Mouse (Mus musculus) limb, embryonic 11.5 days (tissue): Measurements from ENCODE around the gene Pnkd. TPM values are rescaled to one million over a fixed set of nuclear protein-coding genes. Genes with fewer than 3 reads are reported as not detected.

Experiments used
- ATAC-seq: fragments of 200-750 bp; cut with Nextera tagmentation; 2 replicates; pipeline ENCODE4 v1.8.0; 2017; ENCODE audit warnings: low read depth; ENCODE audit not compliant: insufficient number of reproducible peaks, low FRiP score, low TSS enrichment
- DNase-seq: peaks from one replicate; pipeline ENCODE4 v3.0.0-alpha.2; 2015; ENCODE audit warnings: low spot score
- H3K27ac ChIP-seq: fragments of 300-500 bp; sonication (generic); replicated peaks from 2 replicates; pipeline ENCODE4 v1.5.1; 2014; ENCODE audit warnings: low read depth, mild to moderate bottlenecking, low read length
- H3K27me3 ChIP-seq: fragments of 300-500 bp; sonication (generic); 2 replicates; pipeline ENCODE4 v1.6.1; 2014; ENCODE audit warnings: mild to moderate bottlenecking, low read length, mixed read lengths; ENCODE audit not compliant: control insufficient read depth, insufficient read depth
- H3K36me3 ChIP-seq: fragments of 300-500 bp; sonication (generic); 2 replicates; pipeline ENCODE4 v1.6.1; 2014; ENCODE audit warnings: mild to moderate bottlenecking, low read length, moderate library complexity, mixed read lengths; ENCODE audit not compliant: control insufficient read depth, insufficient read depth
- H3K4me1 ChIP-seq: fragments of 300-500 bp; sonication (generic); 2 replicates; pipeline ENCODE4 v1.6.1; 2014; ENCODE audit warnings: low read length, mixed read lengths; ENCODE audit not compliant: control insufficient read depth, insufficient read depth
- H3K4me2 ChIP-seq: fragments of 300-500 bp; sonication (generic); 2 replicates; pipeline ENCODE4 v1.6.1; 2014; ENCODE audit warnings: low read depth, mild to moderate bottlenecking, moderate library complexity; ENCODE audit not compliant: severe bottlenecking
- H3K4me3 ChIP-seq: fragments of 300-500 bp; sonication (generic); 2 replicates; pipeline ENCODE4 v1.5.1; 2014; ENCODE audit warnings: low read depth, low read length
- H3K9ac ChIP-seq: fragments of 300-500 bp; sonication (generic); 2 replicates; pipeline ENCODE4 v1.6.1; 2014; ENCODE audit warnings: mild to moderate bottlenecking, low read length
- H3K9me3 ChIP-seq: fragments of 300-500 bp; sonication (generic); 2 replicates; pipeline ENCODE4 v1.6.1; 2016; ENCODE audit warnings: low read length; ENCODE audit not compliant: control insufficient read depth
- WGBS: fragments of 180-500 bp; shearing (Covaris S2); extraction: QIAGEN DNeasy Blood & Tissue Kit; methylation state at CpG from one replicate; pipeline ENCODE4 v1.1.7; 2014; 5-methylcytosine and 5-hydroxymethylcytosine counted together
- polyA plus RNA-seq: library from polyadenylated mRNA; unstranded; fragments of >200 nt; fragmentation: Nextera tagmentation; extraction: Ambion mirVana; gene quantifications from 2 replicates; pipeline ENCODE4 v1.2.1, GENCODE M21; 2014

Pnkd gene
- polyA plus RNA-seq, 1 experiment from 2014 or later, result 119 TPM

DNA sequence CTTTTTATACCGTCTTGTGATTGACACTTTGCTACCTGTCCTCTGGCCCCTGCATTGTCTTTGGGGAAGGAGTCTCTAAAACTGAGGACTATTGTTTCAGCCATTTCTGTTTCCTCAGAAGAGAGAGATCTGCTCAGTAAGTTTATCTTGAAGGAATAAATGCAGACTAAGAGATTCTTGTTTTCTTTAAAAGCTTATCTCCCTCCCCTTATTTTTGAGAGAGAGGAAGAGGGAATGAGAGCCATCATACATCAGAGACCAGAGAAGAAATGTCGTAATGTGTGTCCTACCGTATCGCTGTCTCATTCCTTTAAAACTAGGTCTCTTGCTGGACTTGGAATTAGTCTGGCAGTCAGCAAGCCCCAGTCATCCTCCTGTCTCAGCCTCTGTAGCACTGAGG, 43.9 kb upstream of the Pnkd start:
- WGBS, result 88% methylated on average over 4 of the region's 4 CpGs
- Histone ChIP-seq H3K9ac (no peak overlapping the region), H3K4me1 (peaks cover 5% of the 10 kb centered on the region; the same call in 1 of the 2 replicates), H3K4me3 (no peak overlapping the region), H3K27ac (no peak overlapping the region), H3K4me2 (no peak overlapping the region), H3K9me3 (no peaks in the 10 kb centered on the region), H3K27me3 (no peaks in the 10 kb centered on the region), H3K36me3 (peaks cover 2% of the 10 kb centered on the region; the same call in 1 of the 2 replicates)
- DNase-seq, result no peak
- ATAC-seq, result no peak

DNA sequence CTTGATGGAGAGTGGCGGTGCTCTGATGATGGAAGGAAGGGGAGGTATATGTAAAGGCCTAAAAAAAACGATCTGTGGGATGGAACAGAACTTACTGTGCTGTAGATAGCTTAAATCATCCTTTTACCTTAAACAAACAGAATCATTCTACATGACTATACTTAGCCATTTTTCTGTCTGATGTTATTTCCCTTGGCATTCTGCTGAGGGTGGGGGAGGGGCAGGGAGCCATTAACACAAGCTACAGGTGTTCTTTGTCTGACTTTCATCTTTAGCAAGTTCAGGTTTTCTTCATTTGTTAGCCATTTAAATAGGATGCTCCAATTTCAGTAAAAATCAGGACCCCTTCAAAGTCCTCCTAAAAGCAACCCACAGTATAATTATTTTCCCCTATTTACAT, 39.2 kb upstream of the Pnkd start:
- no peak overlapping the region for H3K4me3 ChIP-seq
- no peak overlapping the region for H3K4me2 ChIP-seq
- peaks cover 6% of the 10 kb centered on the region; the same call in 1 of the 2 replicates for H3K36me3 ChIP-seq
- no peak overlapping the region for H3K9ac ChIP-seq
- H3K4me1 ChIP-seq, result no peaks in the 10 kb centered on the region
- H3K27me3 ChIP-seq, result no peaks in the 10 kb centered on the region
- no peak overlapping the region for H3K27ac ChIP-seq
- no peak for DNase-seq
- no peak for ATAC-seq
- H3K9me3 ChIP-seq, result no peaks in the 10 kb centered on the region
- 82% methylated on average over 2 of the region's 2 CpGs for WGBS

DNA sequence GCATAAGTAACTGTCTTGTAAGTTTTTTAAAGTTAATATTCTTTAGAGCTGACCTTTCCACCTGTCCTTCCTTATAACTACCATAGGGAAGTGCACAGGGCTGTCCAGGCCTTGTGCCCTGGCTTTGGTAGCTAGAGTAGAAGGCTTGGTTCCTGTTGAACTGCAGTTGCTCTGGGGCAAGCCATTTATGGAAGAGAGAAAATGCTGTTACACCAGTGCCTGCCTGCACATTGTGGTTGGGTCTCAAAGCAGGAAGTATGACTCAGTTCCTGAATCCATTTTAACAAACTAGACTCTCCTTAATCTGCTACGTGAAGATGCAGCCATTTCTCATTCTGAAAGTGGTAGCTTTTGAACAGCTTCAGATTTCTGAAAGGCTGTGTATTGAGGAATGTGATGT, 35.9 kb upstream of the Pnkd start:
- DNase-seq, result no peak
- Histone ChIP-seq H3K4me2 (no peak overlapping the region), H3K9me3 (no peaks in the 10 kb centered on the region), H3K27ac (no peak overlapping the region), H3K9ac (no peak overlapping the region), H3K4me3 (no peak overlapping the region), H3K4me1 (no peaks in the 10 kb centered on the region), H3K36me3 (peaks cover 19% of the 10 kb centered on the region), H3K27me3 (no peaks in the 10 kb centered on the region)
- no peak for ATAC-seq
- WGBS, result 70% methylated on average over 1 of the region's 1 CpGs

DNA sequence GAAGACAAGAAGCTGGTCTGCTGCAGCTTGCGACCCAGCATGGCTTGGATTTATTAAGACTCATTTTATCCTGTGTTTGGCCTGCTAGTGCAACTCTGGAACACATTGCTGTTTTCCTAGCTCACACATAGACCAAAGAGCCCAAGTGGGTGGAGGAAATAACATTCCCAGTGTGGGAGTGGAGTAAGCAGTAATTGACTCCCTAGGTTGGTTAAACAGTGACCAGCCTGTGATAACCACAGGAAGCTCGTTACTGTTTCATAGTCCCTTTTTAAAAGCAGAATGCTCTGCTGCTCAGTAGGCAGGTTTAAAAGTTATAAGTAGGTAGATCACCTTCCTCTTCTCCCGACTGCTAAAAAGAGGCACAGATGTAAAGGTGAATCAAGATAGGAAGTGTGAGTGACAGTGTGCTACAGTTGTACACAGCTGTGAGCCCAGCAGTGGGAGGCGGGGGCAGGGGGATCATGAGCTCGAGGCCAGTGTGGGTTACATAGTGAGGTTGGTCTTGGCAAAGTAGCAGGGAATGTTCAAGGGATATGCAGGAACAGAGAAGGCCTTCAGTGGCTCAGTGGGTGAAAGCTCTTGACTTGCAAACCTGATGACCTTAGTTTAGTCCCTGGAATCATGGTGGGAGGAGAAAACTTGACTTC, 35.3 kb upstream of the Pnkd start:
- 65% methylated on average over 5 of the region's 5 CpGs for WGBS
- no peak for ATAC-seq
- Histone ChIP-seq H3K4me1 (no peaks in the 10 kb centered on the region), H3K4me3 (no peak overlapping the region), H3K27me3 (no peaks in the 10 kb centered on the region), H3K36me3 (peaks cover 19% of the 10 kb centered on the region), H3K27ac (no peak overlapping the region), H3K4me2 (no peak overlapping the region), H3K9ac (no peak overlapping the region), H3K9me3 (no peaks in the 10 kb centered on the region)
- no peak for DNase-seq

DNA sequence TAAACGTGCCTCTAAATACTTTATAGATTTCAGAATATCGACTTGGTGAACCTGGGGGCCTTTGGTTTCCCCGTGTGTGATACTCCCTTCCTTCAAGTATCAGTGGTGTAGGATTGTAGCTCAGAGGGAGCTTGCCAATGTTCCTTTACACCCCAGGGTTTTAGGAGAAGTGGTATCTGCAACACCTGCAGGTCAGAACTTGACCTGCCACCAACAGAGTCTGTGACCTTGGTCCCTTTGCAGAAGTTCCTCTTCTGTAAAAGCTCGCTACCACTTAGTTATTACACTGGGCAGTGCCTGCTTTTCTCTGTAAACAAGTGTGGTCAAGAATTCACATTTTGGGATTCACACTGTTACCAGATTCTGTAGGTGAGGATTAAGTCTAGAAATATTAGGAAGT, 34.6 kb upstream of the Pnkd start:
- 88% methylated on average over 4 of the region's 4 CpGs for WGBS
- Histone ChIP-seq H3K27ac (no peak overlapping the region), H3K27me3 (no peaks in the 10 kb centered on the region), H3K4me3 (no peak overlapping the region), H3K4me1 (no peaks in the 10 kb centered on the region), H3K36me3 (peaks cover 19% of the 10 kb centered on the region), H3K9me3 (no peaks in the 10 kb centered on the region), H3K9ac (no peak overlapping the region), H3K4me2 (no peak overlapping the region)
- no peak for ATAC-seq
- no peak for DNase-seq

DNA sequence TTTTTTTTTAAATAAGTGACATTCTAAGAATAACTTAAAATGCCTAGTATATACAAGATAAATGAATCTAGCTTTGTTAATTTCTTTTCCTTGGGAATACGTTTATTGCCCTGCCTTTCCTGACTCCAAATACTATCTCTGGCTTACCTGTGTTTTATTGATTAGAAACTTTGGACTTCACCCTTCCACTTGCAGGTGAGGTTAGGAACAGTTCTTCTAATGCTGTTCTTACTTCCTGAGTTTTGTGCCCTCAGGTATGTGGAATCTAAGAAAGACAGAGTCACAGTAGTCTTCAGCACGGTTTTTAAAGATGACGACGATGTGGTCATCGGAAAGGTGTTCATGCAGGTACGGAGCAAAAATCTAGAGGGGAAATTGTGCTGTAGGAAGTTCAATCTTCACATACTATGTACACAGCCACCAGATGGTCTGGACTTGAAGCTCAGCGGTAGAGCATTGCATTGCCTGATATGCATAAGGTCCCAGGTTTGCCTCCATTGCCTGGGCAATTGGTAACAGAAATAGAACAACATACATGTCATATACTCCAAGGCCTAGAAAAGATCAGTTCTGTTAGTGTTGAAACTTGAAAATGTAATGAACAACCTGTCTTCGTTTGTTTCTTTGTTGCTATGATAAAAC, 28.9 kb upstream of the Pnkd start:
- no peak for ATAC-seq
- Histone ChIP-seq H3K9me3 (no peaks in the 10 kb centered on the region), H3K4me3 (no peak overlapping the region), H3K27ac (no peak overlapping the region), H3K9ac (no peak overlapping the region), H3K36me3 (peaks cover 24% of the 10 kb centered on the region), H3K4me2 (no peak overlapping the region), H3K4me1 (no peaks in the 10 kb centered on the region), H3K27me3 (no peaks in the 10 kb centered on the region)
- WGBS, result 93% methylated on average over 8 of the region's 8 CpGs
- DNase-seq, result no peak

DNA sequence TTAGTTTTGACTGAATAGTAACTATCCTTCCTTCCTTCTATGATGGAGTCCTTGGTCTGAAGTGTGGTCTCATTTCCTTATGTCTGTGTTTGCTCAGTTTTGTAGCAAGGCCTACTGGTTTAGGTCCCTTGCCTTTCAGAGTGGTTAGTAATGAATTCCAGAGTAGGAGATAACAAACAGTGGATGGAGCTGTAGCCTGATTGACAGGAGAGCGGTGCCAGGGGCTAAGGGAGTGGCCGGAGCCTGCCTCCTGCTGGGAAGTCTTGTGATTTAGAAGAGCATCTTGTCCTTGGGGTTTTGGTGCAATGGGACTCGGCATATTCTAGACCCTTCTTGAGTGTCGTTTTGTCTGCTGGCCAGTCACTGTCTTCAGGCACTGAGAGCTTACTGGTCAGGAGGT, 27.9 kb upstream of the Pnkd start:
- Histone ChIP-seq H3K4me3 (no peak overlapping the region), H3K9ac (no peak overlapping the region), H3K4me1 (no peaks in the 10 kb centered on the region), H3K27ac (no peak overlapping the region), H3K4me2 (no peak overlapping the region), H3K9me3 (no peaks in the 10 kb centered on the region), H3K36me3 (peaks cover 16% of the 10 kb centered on the region), H3K27me3 (no peaks in the 10 kb centered on the region)
- DNase-seq, result no peak
- no peak for ATAC-seq
- WGBS, result 87% methylated on average over 4 of the region's 4 CpGs

DNA sequence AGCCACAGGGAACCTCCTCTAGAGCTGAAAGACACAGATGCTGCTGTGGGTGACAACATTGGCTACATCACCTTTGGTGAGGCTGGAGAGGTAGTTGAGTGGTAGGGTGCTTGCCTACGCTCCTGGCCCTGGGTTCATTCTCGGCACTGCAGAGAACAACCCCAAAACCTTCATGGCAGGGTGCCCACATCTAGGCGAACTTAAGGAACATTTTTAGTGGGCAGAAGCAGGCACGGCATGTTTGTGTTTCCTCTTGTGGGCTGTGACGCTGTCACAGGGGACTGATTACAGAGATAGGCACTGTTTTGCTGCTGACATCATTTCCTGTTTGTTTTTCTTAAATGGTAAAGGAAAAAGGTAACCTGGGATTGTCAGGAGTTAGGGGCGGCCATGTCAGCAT, 22.2 kb upstream of the Pnkd start:
- Histone ChIP-seq H3K36me3 (peaks cover 36% of the 10 kb centered on the region), H3K4me1 (no peaks in the 10 kb centered on the region), H3K27me3 (no peaks in the 10 kb centered on the region), H3K4me2 (no peak overlapping the region), H3K4me3 (no peak overlapping the region), H3K27ac (no peak overlapping the region), H3K9me3 (no peaks in the 10 kb centered on the region), H3K9ac (no peak overlapping the region)
- DNase-seq (no peak), ATAC-seq (no peak)
- 89% methylated on average over 6 of the region's 6 CpGs for whole genome bisulfite sequencing

DNA sequence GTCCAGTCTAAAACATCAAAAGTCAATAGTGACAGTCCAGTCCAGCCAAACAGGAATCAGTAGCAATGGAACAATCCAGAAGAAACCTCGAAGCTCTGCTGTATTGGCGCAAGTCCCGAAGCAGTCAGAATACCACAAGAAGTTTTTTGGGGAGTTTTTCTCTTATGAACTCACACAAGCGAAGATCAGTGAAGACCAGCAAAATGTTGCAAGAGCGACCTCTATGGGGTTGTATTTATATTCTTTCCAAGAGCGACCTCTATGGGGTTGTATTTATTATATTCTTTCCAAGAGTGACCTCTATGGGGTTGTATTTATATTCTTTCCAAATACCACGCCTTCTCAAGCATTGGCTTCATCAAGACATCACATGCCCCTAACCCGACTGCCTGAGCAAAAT, 16.0 kb upstream of the Pnkd start:
- Histone ChIP-seq H3K9me3 (no peaks in the 10 kb centered on the region), H3K27me3 (no peaks in the 10 kb centered on the region), H3K27ac (no peak overlapping the region), H3K36me3 (peaks cover 25% of the 10 kb centered on the region), H3K9ac (no peak overlapping the region), H3K4me2 (no peak overlapping the region), H3K4me3 (no peak overlapping the region), H3K4me1 (no peaks in the 10 kb centered on the region)
- ATAC-seq, result no peak
- DNase-seq, result no peak
- WGBS, result 92% methylated on average over 8 of the region's 8 CpGs
